Mouse (Mus musculus): ENCODE data around the gene Ppp1r15b. TPM values are rescaled to one million over a fixed set of nuclear protein-coding genes. Genes with fewer than 3 reads are reported as not detected.
A peak's percentile ranks its signal among the peaks of the same experiment; 100 is the strongest.

Ppp1r15b gene
- polyA plus RNA-seq, 2 experiments, result 26.9 to 33.4 TPM

DNA sequence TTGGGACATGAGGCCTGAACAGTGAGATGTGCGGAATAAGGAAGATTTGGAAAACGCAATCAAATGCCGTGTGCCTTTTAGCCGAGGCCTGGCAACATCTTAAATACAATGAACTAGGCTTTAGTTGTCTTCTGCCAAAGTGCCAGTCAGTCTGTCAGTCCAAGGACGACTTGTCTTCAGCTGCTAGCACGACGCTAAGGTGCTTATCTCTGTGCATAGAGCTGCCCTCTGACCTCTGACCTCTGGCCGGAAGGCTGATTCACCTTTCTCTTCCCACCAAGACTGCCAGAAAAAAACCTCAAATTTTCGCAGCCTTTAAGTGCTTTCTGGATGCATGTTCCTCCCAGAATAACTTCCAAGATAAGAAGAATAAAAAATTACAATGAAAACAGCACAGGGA lies 3.6 kb upstream of the Ppp1r15b start:
- 56% methylated on average over 9 of the region's 9 CpGs for WGBS (ENCODE audit: insufficient replicate concordance)
- Histone ChIP-seq H3K9ac (replicated peaks) (no peak overlapping the region), H3K9me3 (ENCODE audit: control insufficient read depth, low read length) (no peaks in the 10 kb centered on the region), H3K27me3 (ENCODE audit: control insufficient read depth, insufficient read depth, low read length) (no peaks in the 10 kb centered on the region), H3K4me1 (replicated peaks; ENCODE audit: control insufficient read depth in 2 of 2, insufficient read depth in 2 of 2, low read length in 1 of 2) (peaks cover 15 to 24% of the 10 kb centered on the region in 2 experiments), H3K4me3 (ENCODE audit: insufficient read depth in 1 of 2, low read depth in 2 of 2, low read length in 2 of 2) (no peak overlapping the region), H3K27ac (no peak overlapping the region), H3K4me2 (ENCODE audit: low read depth) (no peak overlapping the region), H3K36me3 (replicated peaks; ENCODE audit: control insufficient read depth, insufficient read depth, low read depth) (no peaks in the 10 kb centered on the region)
- TF ChIP-seq EP300 (IDR thresholded peaks at IDR 0.05; ENCODE audit: low read depth) (no peak), CTCF (IDR thresholded peaks at IDR 0.05; ENCODE audit: low read depth) (no peak)
- DNase-seq (ENCODE audit: low read depth in 3 of 3, low spot score in 3 of 3) (no peak), ATAC-seq (ENCODE audit: insufficient read depth) (no peak)

DNA sequence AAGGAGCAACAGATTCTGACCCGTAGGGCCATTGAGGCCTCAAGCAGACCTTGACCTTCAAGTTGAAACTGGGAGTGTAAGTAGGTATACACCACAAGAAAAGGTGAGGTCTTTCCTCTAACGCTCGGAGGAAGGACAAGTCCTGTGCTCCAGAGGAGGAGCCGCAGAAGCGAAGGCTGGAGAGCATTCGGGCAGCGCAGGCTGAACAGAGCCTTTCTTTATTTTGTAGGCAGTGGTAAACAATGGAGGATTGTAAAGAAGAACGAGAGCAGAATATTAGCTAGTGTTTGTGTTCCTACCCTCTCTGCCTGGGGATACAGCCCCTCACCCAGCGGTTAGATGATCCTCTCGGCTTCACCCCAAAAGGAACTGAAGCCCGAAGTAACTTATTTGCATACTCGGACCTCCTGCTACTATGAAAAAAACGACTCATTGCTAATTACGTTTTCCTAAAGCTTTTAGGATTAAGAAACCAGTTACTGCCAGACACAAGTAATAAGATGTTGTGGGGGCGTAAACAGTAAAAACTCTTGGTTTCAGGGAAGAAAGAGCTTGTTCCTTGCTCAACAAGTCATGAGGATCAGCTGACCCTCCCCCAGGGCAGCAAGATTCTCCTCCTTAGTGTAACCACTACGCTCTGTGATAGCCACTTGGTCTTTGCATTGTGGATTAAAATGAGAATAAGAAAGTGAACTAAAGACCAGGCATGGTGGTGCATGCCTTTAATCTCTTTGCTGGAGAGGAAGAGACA lies 1.3 kb upstream of the Ppp1r15b start:
- DNase-seq (ENCODE audit: low read depth in 3 of 3, low spot score in 3 of 3) (peak in 1 of 3 experiments; percentile 32), ATAC-seq (ENCODE audit: insufficient read depth) (no peak)
- peaks cover 21% of the 10 kb centered on the region for H3K36me3 ChIP-seq (replicated peaks; ENCODE audit: control insufficient read depth, insufficient read depth, low read depth)
- peak overlapping the region; percentile 70 for H3K9ac ChIP-seq (replicated peaks)
- peaks cover 15 to 21% of the 10 kb centered on the region in 2 experiments for H3K4me1 ChIP-seq (replicated peaks; ENCODE audit: control insufficient read depth in 2 of 2, insufficient read depth in 2 of 2, low read length in 1 of 2)
- peak overlapping the region; percentile 45 to 89 for H3K4me3 ChIP-seq (ENCODE audit: insufficient read depth in 1 of 2, low read depth in 2 of 2, low read length in 2 of 2)
- peak overlapping the region; percentile 84 for H3K4me2 ChIP-seq (ENCODE audit: low read depth)
- TF ChIP-seq EP300 (IDR thresholded peaks at IDR 0.05; ENCODE audit: low read depth) (no peak), CTCF (IDR thresholded peaks at IDR 0.05; ENCODE audit: low read depth) (no peak)
- H3K9me3 ChIP-seq (ENCODE audit: control insufficient read depth, low read length), result no peaks in the 10 kb centered on the region
- WGBS (ENCODE audit: insufficient replicate concordance), result 32% methylated on average over 16 of the region's 16 CpGs
- no peaks in the 10 kb centered on the region for H3K27me3 ChIP-seq (ENCODE audit: control insufficient read depth, insufficient read depth, low read length)
- H3K27ac ChIP-seq, result peak overlapping the region; percentile 79

DNA sequence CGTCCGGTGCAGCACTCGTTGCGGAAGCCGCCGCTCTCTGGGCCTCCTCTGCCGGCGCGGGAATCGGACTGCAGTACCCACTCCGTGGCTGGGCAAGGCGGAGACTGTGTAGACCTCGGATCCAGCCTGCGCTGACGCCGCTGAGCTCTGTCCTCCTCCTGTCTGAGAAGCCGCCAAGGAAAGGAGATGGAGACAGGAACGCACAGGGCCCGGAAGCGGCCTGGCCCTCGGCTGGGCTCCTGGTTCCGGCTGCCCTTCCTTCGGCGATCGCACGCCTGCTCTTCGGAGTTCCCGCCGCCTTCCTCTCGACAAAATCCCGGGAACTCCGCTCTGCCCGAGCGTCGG lies 590 bp downstream of the Ppp1r15b start:
- TF ChIP-seq EP300 (IDR thresholded peaks at IDR 0.05; ENCODE audit: low read depth) (no peak), CTCF (IDR thresholded peaks at IDR 0.05; ENCODE audit: low read depth) (no peak)
- Histone ChIP-seq H3K4me1 (replicated peaks; ENCODE audit: control insufficient read depth in 2 of 2, insufficient read depth in 2 of 2, low read length in 1 of 2) (peaks cover 20 to 25% of the 10 kb centered on the region in 2 experiments), H3K4me2 (ENCODE audit: low read depth) (peak overlapping the region; percentile 79), H3K27me3 (ENCODE audit: control insufficient read depth, insufficient read depth, low read length) (no peaks in the 10 kb centered on the region), H3K36me3 (replicated peaks; ENCODE audit: control insufficient read depth, insufficient read depth, low read depth) (peaks cover 40% of the 10 kb centered on the region), H3K27ac (peak overlapping the region; percentile 93), H3K4me3 (ENCODE audit: insufficient read depth in 1 of 2, low read depth in 2 of 2, low read length in 2 of 2) (peak overlapping the region; percentile 88 to 89), H3K9ac (replicated peaks) (peak overlapping the region; percentile 100), H3K9me3 (ENCODE audit: control insufficient read depth, low read length) (no peaks in the 10 kb centered on the region)
- DNase-seq (ENCODE audit: low read depth in 3 of 3, low spot score in 3 of 3) (no peak), ATAC-seq (ENCODE audit: insufficient read depth) (no peak)
- WGBS (ENCODE audit: insufficient replicate concordance), result under 1% methylated on average over 35 of the region's 35 CpGs

DNA sequence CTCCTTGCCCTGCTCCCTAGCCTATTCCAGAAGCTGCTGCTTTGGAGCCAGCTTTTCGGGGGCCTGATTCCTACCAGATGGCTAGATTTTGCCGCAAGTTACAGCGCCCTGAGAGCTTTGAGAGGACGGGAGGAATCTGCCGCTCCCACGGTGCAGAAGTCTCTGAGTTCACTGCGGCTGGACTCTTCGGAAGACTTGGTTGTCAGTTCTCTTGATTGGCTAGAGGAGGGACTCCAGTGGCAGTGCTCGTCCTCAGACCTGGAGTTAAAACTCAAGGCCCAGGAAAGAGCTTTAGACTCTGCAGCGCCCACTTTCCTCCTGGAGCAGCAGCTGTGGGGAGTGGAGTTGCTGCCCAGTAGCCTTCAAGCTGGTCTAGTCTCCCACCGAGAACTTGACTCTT lies 993 bp downstream of the Ppp1r15b start:
- WGBS (ENCODE audit: insufficient replicate concordance), result under 1% methylated on average over 11 of the region's 11 CpGs
- peak in 1 of 3 experiments; percentile 43 for DNase-seq (ENCODE audit: low read depth in 3 of 3, low spot score in 3 of 3)

More for the DNA sequence above, 993 bp downstream of the Ppp1r15b start:
- peak overlapping the region; percentile 79 for H3K4me2 ChIP-seq (ENCODE audit: low read depth)
- TF ChIP-seq CTCF (IDR thresholded peaks at IDR 0.05; ENCODE audit: low read depth), result no peak
- no peak for TF ChIP-seq EP300 (IDR thresholded peaks at IDR 0.05; ENCODE audit: low read depth)
- peaks cover 44% of the 10 kb centered on the region for H3K36me3 ChIP-seq (replicated peaks; ENCODE audit: control insufficient read depth, insufficient read depth, low read depth)
- H3K9ac ChIP-seq (replicated peaks), result peak overlapping the region; percentile 100
- H3K4me3 ChIP-seq (ENCODE audit: insufficient read depth in 1 of 2, low read depth in 2 of 2, low read length in 2 of 2), result peak overlapping the region; percentile 88 to 89
- peaks cover 20 to 25% of the 10 kb centered on the region in 2 experiments for H3K4me1 ChIP-seq (replicated peaks; ENCODE audit: control insufficient read depth in 2 of 2, insufficient read depth in 2 of 2, low read length in 1 of 2)
- no peaks in the 10 kb centered on the region for H3K9me3 ChIP-seq (ENCODE audit: control insufficient read depth, low read length)
- no peak for ATAC-seq (ENCODE audit: insufficient read depth)
- peak overlapping the region; percentile 93 for H3K27ac ChIP-seq
- H3K27me3 ChIP-seq (ENCODE audit: control insufficient read depth, insufficient read depth, low read length), result no peaks in the 10 kb centered on the region

Measured in liver, embryonic 14.5 days (tissue).